Mouse (Mus musculus) erythroid progenitor cell, adult 5-6 weeks (primary cell): ENCODE data around the gene Lrrc3. TPM values are rescaled to one million over a fixed set of nuclear protein-coding genes. Genes with fewer than 3 reads are reported as not detected.
"Not testable (repeated sequence)": the region's sequence is repeated elsewhere in the genome, so short reads cannot be mapped to it uniquely, and the experiment has no call there.

Experiments
- ATAC-seq: replicated peaks from 2 replicates; pipeline ENCODE4 v1.8.0; 2016; ENCODE audit warnings: moderate number of reproducible peaks, mild to moderate bottlenecking, moderate TSS enrichment, inconsistent platforms; ENCODE audit not compliant: poor library complexity, low FRiP score, severe bottlenecking
- total RNA-seq, 2 experiments: library from RNA; stranded (forward) in 1 of 2; stranded (reverse) in 1 of 2; fragments of 150-400 nt in 1 of 2; fragments of 186-747, 209-891 nt in 1 of 2; gene quantifications; 2 replicates each; pipeline versions ENCODE4 v1.2.3 to v1.2.4; 2015 to 2017; ENCODE audit warnings: low replicate concordance in 2 of 2

Lrrc3 gene
- total RNA-seq (2015; ENCODE audit: low replicate concordance): not detected in 2 replicates
- not detected in 2 replicates for total RNA-seq (2017; ENCODE audit: low replicate concordance)

GRCm38 (mm10) chr10:77902211-77902893 lies at the start of gene Lrrc3:
Gene Lrrc3 (minus strand): TSS chr10:77902536.
- no peak for ATAC-seq

- not testable (repeated sequence) for ATAC-seq
These were observed 48.1 kb upstream of the Lrrc3 start for GRCm38 (mm10) chr10:77950468-77950867.

GRCm38 (mm10) chr10:77939685-77940084 lies 37.3 kb upstream of the Lrrc3 start:
- ATAC-seq: no peak

- no peak for ATAC-seq
These were observed 25.0 kb upstream of the Lrrc3 start for GRCm38 (mm10) chr10:77927375-77927774.

GRCm38 (mm10) chr10:77926140-77926539 lies 23.8 kb upstream of the Lrrc3 start:
- no peak for ATAC-seq

- no peak for ATAC-seq
These were observed 20.3 kb upstream of the Lrrc3 start for GRCm38 (mm10) chr10:77922681-77923080.

GRCm38 (mm10) chr10:77921009-77921408 lies 18.7 kb upstream of the Lrrc3 start:
- ATAC-seq: no peak

- ATAC-seq: no peak
These were observed 14.4 kb upstream of the Lrrc3 start for GRCm38 (mm10) chr10:77916636-77917335.

GRCm38 (mm10) chr10:77913292-77913691 lies 11.0 kb upstream of the Lrrc3 start:
- no peak for ATAC-seq

- ATAC-seq: no peak
These were observed 10.3 kb upstream of the Lrrc3 start for GRCm38 (mm10) chr10:77912605-77913004.

- ATAC-seq: 0 out of 2 replicates have a peak, but pooled peaks have one; percentile 25
These were observed 769 bp upstream of the Lrrc3 start for GRCm38 (mm10) chr10:77902894-77903715.

- no peak for ATAC-seq
These were observed 495 bp downstream of the Lrrc3 start for GRCm38 (mm10) chr10:77901871-77902210.

GRCm38 (mm10) chr10:77900903-77901818 lies 1.2 kb downstream of the Lrrc3 start:
- no peak for ATAC-seq

GRCm38 (mm10) chr10:77900126-77900525 lies 2.2 kb downstream of the Lrrc3 start:
- no peak for ATAC-seq

GRCm38 (mm10) chr10:77895562-77895961 lies 6.8 kb downstream of the Lrrc3 start:
- ATAC-seq: no peak

- ATAC-seq: no peak
These were observed 11.3 kb downstream of the Lrrc3 start for GRCm38 (mm10) chr10:77890987-77891565.

- ATAC-seq: no peak
These were observed 16.2 kb downstream of the Lrrc3 start for GRCm38 (mm10) chr10:77886007-77886747.

GRCm38 (mm10) chr10:77882553-77882952 lies 19.8 kb downstream of the Lrrc3 start:
- ATAC-seq: no peak
